Mouse (Mus musculus) kidney, adult 2 months (tissue): Measurements from ENCODE around the gene Ivd. TPM values are rescaled to one million over a fixed set of nuclear protein-coding genes. Genes with fewer than 3 reads are reported as not detected.

Experiments
- DNase-seq: peaks from one replicate; pipeline ENCODE4 v3.0.0; 2021
- H3K27ac ChIP-seq: fragments of 200-500 bp; 2 replicates; pipeline ENCODE4 v1.5.1; 2012; ENCODE audit warnings: low read depth, low read length, control low read depth, inconsistent platforms; ENCODE audit not compliant: insufficient read depth
- H3K27me3 ChIP-seq: fragments of 200-500 bp; replicated peaks from 2 replicates; pipeline ENCODE4 v1.6.1; 2012; ENCODE audit warnings: mild to moderate bottlenecking, moderate library complexity, low read length, inconsistent platforms; ENCODE audit not compliant: control insufficient read depth, insufficient read depth
- H3K36me3 ChIP-seq: fragments of 200-500 bp; 2 replicates; pipeline ENCODE4 v1.6.1; 2012; ENCODE audit warnings: mild to moderate bottlenecking, moderate library complexity, low read length, inconsistent platforms; ENCODE audit not compliant: control insufficient read depth, insufficient read depth
- H3K4me1 ChIP-seq: fragments of 200-500 bp; 2 replicates; pipeline ENCODE4 v1.6.1; 2011; ENCODE audit warnings: low read length; ENCODE audit not compliant: control insufficient read depth, insufficient read depth
- H3K4me3 ChIP-seq: fragments of 200-500 bp; 2 replicates; pipeline ENCODE4 v1.5.1; 2011; ENCODE audit warnings: mild to moderate bottlenecking, low read depth, low read length, control low read depth; ENCODE audit not compliant: insufficient read depth
- CTCF ChIP-seq: fragments of 200-500 bp; conservative IDR thresholded peaks from 2 replicates; pipeline ENCODE4 v1.5.1; 2011; ENCODE audit warnings: low read depth, mild to moderate bottlenecking, control low read depth, low read length, moderate library complexity, mixed read lengths; ENCODE audit not compliant: insufficient read depth, insufficient read length
- POLR2A ChIP-seq: fragments of 200-500 bp; IDR thresholded peaks from one replicate; pipeline ENCODE4 v1.6.1; 2011; ENCODE audit warnings: low read depth, low read length, control low read depth
- WGBS: fragments of 180-500 bp; shearing (Covaris S2); methylation state at CpG from one replicate; pipeline ENCODE4 v1.1.7; 2018; 5-methylcytosine and 5-hydroxymethylcytosine counted together
- polyA plus RNA-seq: library from polyadenylated mRNA; depleted of rRNA; stranded (reverse); fragments of >200 nt; gene quantifications from 2 replicates; pipeline ENCODE4 v1.2.3, GENCODE M21; 2012

The Ivd gene
- polyA plus RNA-seq, 1 experiment: 215 TPM

DNA sequence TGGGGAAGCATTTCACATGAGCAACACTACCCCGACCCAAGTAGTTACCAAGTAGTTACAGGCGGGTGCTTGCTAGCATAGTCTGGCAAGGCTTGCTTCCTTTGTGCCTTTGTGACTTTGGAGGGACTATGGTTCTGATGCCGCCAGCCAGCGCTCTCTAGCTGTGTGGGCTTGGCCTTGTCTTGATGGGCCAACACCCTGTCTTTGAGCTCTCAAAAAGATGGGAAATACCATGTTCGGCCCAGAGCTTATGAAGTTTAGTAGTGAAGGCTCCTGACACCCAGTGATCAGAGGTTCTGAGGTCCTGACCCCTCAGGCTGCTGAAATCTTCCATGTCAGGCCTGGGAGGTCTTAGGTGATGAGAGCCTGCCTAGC lies 44.4 kb downstream of the Ivd start:
- no peak for TF ChIP-seq CTCF
- TF ChIP-seq POLR2A: no peak
- WGBS: 73% methylated on average over 5 of the region's 5 CpGs
- Histone ChIP-seq H3K27me3 (no peaks in the 10 kb centered on the region), H3K27ac (no peak overlapping the region), H3K36me3 (no peaks in the 10 kb centered on the region), H3K4me1 (peaks cover 38% of the 10 kb centered on the region), H3K4me3 (no peak overlapping the region)
- no peak for DNase-seq

DNA sequence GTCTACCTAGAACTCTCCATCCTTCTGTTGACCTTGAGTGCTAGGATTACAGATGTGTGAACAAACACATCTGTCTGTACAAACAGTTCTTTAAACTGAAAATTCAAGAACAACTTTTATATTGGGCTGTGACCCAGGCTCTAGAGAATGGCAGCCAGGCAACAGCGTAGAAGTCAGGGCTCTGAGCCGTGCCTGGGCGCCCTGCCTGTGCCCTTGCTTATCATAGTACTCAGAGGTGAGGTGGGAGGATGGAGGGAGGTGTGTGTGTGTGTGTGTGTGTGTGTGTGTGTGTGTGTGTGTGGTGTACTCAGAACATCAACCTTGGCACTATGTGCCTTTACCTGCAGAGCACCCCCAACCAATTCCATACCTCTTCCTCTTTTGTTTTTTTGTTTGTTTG lies 46.0 kb downstream of the Ivd start:
- DNase-seq: no peak

DNA sequence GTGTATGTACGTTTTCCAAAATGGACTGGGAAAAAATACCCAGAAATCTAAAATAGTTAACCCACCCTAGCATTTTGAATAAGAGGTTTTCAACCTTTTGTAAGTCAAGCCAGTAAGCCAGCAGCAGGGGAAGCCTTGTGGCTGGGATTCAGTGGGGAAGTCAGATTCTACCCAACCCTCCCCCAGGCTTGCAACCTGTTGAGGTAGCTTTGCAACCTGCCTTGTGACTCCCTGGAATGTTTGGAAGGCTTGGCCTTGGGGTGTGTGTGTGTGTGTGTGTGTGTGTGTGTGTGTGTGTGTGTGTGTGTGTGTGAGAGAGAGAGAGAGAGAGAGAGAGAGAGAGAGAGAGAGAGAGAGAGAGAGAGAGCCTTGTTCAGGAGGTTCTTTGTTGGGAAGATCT lies 47.4 kb downstream of the Ivd start:
- DNase-seq: peak; percentile 51
- Histone ChIP-seq H3K27ac (0 out of 2 replicates have a peak overlapping the region, but pooled peaks have one; percentile 32), H3K27me3 (no peaks in the 10 kb centered on the region), H3K4me3 (no peak overlapping the region), H3K36me3 (no peaks in the 10 kb centered on the region), H3K4me1 (peaks cover 58% of the 10 kb centered on the region)
- WGBS: 76% methylated on average over 1 of the region's 1 CpGs
- TF ChIP-seq POLR2A: no peak
- no peak for TF ChIP-seq CTCF

More for the DNA sequence above, 46.0 kb downstream of the Ivd start:
- Histone ChIP-seq H3K36me3 (no peaks in the 10 kb centered on the region), H3K4me3 (no peak overlapping the region), H3K4me1 (peaks cover 54% of the 10 kb centered on the region), H3K27me3 (no peaks in the 10 kb centered on the region), H3K27ac (0 out of 2 replicates have a peak overlapping the region, but pooled peaks have one; percentile 27)
- 62% methylated on average over 3 of the region's 3 CpGs for WGBS
- TF ChIP-seq CTCF: no peak
- TF ChIP-seq POLR2A: no peak

DNA sequence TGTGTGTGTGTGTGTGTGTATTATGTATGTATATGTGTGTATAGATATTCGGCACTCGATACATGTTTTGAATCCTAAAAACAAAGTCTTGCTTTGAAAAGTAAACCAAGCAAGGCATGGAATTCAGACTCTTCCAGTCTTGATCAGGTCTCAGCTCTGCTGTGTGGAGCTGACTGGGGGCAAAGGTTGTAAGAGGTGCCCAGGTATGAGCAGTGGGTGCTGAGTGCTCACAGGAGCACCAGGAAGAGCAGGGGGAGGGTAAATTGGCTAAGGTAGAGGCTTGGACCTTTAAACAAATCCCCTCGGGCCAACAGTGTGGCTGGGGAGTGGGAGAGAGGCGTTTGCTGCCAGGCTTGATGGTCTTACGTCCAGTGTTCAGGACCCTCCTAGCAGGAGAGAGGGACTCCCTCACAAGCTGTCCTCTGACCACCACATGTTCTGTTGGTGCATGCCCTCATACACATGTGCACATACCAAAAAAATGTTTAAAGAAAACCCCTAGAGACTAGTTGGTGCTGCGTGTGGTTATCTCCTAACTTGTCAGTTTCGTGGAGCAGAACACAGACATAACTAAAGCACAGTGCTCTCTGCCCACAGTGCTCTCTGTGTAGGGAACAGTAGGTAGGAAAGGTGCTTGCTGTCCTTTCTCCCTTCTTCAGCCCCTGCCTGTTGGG lies 49.0 kb downstream of the Ivd start:
- Histone ChIP-seq H3K27ac (peak overlapping the region; percentile 75), H3K4me1 (peaks cover 73% of the 10 kb centered on the region), H3K36me3 (no peaks in the 10 kb centered on the region), H3K4me3 (no peak overlapping the region), H3K27me3 (no peaks in the 10 kb centered on the region)
- TF ChIP-seq CTCF (no peak), POLR2A (no peak)
- WGBS: 43% methylated on average over 7 of the region's 7 CpGs
- peak; percentile 78 for DNase-seq

DNA sequence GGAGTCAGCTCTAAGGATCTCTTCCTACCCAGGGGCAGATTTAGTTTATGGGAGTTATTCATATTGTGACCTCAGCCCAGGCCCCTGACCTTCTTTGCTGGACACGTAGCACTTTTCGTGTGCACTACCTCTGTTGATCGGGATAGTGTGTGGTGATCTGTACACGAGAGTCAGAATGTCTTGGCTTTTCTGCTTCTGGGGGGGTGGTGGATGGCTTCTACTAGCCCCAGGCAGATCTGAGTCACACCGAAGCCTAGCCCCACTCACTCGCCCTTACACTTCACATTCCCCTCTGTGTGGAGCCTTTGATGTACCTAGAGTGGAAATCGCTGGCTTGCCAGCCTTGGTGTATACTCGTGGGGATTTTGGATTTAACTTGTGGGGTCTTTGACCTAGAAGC lies 51.0 kb downstream of the Ivd start:
- Histone ChIP-seq H3K27me3 (no peaks in the 10 kb centered on the region), H3K4me1 (peaks cover 68% of the 10 kb centered on the region), H3K4me3 (no peak overlapping the region), H3K27ac (no peak overlapping the region), H3K36me3 (no peaks in the 10 kb centered on the region)
- TF ChIP-seq CTCF (no peak), POLR2A (no peak)
- no peak for DNase-seq
- 68% methylated on average over 8 of the region's 8 CpGs for WGBS

DNA sequence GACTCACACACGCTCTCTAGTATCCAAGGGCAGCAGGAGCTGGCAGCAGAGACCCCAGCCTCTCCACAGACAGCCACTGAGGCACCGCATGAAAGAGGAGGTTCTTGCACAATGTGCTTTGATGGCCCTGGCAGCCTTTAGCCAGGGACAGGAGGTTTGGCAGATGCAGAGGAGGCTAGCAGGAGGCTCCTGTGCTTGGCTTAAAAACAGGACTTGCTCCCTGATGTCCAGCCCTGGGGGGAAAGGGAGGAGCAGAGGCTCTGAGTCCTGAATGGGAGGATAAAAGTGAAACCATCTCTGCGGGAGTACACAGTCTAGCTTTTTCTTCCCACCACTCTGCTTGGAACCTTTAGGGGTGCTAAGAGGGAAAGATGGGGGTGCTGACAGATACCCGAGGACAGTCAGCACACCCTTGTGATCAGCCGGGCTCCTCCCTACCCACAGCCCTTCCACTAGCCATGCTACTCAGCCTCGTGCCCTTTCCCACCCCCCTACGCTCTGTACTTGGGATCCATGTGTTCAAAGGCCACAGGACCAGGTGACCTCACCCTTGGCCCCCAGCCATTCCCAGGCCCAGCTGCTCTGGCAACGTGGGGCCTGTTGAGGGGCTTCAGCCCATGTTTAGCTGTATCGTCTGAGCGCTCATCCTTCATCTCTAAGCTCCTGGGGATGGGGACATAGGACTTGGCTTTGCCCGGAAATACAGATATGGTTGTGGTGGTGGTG lies 52.0 kb downstream of the Ivd start:
- Histone ChIP-seq H3K27ac (no peak overlapping the region), H3K36me3 (no peaks in the 10 kb centered on the region), H3K4me3 (no peak overlapping the region), H3K27me3 (no peaks in the 10 kb centered on the region), H3K4me1 (peaks cover 64% of the 10 kb centered on the region)
- 50% methylated on average over 11 of the region's 11 CpGs for WGBS
- TF ChIP-seq POLR2A: no peak
- TF ChIP-seq CTCF: no peak
- DNase-seq: peak; percentile 80

DNA sequence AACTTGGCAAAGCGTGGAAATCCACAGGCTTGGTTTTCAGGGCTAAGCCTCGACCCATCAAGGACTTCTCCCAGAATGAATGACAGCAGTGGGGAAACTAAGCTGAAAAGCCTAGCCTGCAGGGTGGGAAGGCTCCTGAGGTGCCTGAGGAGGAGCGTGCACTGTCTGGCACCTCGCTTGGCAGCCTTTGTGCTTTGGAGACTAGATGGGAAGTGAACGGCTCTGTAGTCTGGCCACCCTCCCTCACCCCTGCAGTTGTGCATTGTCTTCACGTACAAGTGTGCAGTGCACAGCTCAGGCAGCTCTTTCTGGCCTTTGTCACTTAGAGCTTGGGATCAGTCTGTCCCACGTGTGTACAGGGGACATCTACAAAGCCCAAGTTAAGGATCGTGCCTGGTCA lies 52.9 kb downstream of the Ivd start:
- Histone ChIP-seq H3K4me1 (peaks cover 60% of the 10 kb centered on the region), H3K4me3 (no peak overlapping the region), H3K27me3 (no peaks in the 10 kb centered on the region), H3K27ac (no peak overlapping the region), H3K36me3 (no peaks in the 10 kb centered on the region)
- TF ChIP-seq POLR2A (no peak), CTCF (no peak)
- 49% methylated on average over 8 of the region's 8 CpGs for WGBS
- no peak for DNase-seq
